Mouse (Mus musculus): ENCODE measurements at regions not wholly inside any gene's neighbourhood (a gene's known extent, or its start where the extent isn't known, plus 50 kb on each side); places are given as distances from the start of the nearest gene placed in this dataset.

DNA sequence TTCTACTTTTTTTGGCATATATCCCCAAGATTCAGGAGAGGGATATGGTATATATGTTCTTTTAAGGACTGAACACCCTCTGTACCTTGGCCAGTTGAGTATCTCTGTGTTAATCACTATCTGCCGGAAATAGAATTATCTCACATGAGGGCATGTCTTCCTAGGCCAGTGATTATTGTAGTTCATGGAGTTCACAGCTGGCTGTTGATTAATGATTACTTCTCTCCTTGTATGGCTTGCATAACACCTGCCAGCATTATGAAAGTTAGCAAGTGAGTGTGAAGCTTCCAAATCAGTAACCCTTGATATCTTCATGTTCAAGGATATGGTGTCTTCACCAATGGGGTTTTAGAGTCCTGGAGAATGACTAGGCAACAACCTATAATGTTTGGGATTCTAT lies 488.0 kb upstream of the Gm21961 start:
- 96% methylated on average over 1 of the region's 1 CpGs for WGBS
- Histone ChIP-seq H3K27me3 (ENCODE audit: poor library complexity, severe bottlenecking) (no peaks in the 10 kb centered on the region), H3K4me1 (no peaks in the 10 kb centered on the region), H3K9me3 (0 out of 2 replicates have a peak, but pooled peaks cover 2% of the 10 kb centered on the region), H3K36me3 (replicated peaks) (no peaks in the 10 kb centered on the region), H3K27ac (no peak overlapping the region), H3K4me3 (no peak overlapping the region)
- DNase-seq (ENCODE audit: extremely low spot score, low spot score): no peak

DNA sequence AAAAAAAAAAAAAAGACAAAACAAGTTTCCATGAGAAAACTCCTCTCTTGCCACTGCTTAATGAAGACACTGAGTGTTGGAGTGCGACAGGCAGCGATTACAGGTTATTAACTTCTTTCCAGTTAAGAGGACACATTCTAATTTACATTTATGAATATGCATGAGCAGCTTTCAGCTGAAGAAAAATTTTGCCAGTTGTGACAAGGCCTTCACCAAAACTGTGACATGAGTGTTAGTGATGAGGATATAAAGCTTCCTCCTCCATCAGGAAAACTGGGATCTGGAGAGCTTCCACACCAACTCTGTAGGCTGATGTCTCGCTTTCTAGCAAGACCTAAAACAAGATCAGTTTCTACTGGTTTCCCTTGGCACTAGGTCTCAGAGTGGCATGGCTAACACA lies 464.2 kb upstream of the Gm21961 start:
- DNase-seq (ENCODE audit: extremely low spot score, low spot score): no peak
- H3K27ac ChIP-seq: no peak overlapping the region
- H3K4me3 ChIP-seq: no peak overlapping the region
- 87% methylated on average over 3 of the region's 3 CpGs for WGBS
- H3K36me3 ChIP-seq (replicated peaks): no peaks in the 10 kb centered on the region
- H3K4me1 ChIP-seq: no peaks in the 10 kb centered on the region
- H3K27me3 ChIP-seq (ENCODE audit: poor library complexity, severe bottlenecking): no peaks in the 10 kb centered on the region
- H3K9me3 ChIP-seq: no peaks in the 10 kb centered on the region

DNA sequence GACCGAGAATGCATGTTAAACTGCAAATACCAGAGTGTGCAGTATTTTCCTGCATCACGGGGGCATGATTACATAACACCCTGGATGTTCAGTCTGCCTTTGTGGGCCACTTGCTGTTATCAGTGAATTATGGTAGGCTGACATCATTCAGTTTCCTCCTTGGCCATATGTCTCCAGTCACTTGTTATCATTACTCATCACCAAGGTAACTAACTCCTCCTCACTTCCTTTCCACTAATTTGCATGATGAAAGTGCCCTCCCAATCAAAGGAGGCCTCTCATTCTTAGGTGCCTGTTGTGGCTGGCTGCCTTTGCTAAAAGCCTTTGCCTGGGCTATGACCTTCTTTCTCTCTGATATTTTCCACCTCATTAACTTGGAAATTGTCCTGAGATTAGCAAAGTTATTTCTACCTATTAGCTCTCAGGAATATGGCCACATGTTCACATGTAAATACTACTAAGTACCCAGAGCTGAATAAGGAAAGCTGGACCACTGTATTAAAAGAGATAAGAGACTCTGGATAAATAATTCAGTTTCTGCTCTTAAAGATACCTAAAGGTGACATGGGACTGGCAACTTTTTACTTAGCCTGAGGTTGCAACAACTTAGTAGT lies 440.6 kb upstream of the Gm21961 start:
- H3K9me3 ChIP-seq: no peaks in the 10 kb centered on the region

DNA sequence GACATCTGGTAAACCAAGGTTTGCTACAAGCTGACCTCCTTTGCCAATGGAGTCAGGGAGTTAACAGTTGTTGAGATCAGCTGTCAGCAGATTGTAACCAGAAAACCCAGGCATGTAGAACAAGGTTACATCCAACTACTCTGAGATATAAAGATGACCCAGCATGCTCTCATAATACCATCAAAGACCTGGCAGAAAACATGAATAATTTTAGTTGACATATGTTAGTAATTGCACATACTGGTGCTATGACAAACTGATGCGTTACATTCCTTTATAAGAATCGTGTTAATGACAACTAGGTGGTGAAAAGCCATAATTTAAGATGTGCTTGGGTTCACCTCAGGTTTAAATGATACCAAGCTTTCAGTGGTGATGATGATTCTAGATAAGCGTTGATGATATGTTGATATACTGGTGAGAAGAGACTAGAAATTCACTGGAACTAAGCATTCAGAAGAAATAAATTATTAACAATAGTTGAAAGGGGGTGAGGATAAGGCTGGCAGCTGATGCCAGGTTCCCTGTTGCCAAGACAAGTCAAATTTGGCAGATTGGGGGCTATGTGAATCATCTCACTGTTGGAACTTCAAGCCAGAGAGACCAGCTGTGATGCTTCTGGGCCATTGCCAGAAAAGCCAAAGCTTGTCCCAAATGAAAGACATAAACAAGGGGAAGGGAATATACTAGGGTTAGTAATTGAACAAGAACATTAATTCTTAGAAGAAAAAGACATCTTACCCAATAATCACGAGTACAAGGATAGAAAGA lies 437.7 kb upstream of the Gm21961 start:
- H3K27me3 ChIP-seq (ENCODE audit: poor library complexity, severe bottlenecking): no peaks in the 10 kb centered on the region
- peaks cover 5% of the 10 kb centered on the region; the same call in 1 of the 2 replicates for H3K4me1 ChIP-seq
- H3K4me3 ChIP-seq: no peak overlapping the region
- H3K9me3 ChIP-seq: no peaks in the 10 kb centered on the region
- WGBS: 89% methylated on average over 4 of the region's 4 CpGs
- no peak overlapping the region for H3K27ac ChIP-seq
- no peak for DNase-seq (ENCODE audit: extremely low spot score, low spot score)
- no peaks in the 10 kb centered on the region for H3K36me3 ChIP-seq (replicated peaks)

More for the DNA sequence above, 440.6 kb upstream of the Gm21961 start:
- no peak for DNase-seq (ENCODE audit: extremely low spot score, low spot score)
- Histone ChIP-seq H3K4me3 (no peak overlapping the region), H3K27ac (no peak overlapping the region), H3K36me3 (replicated peaks) (no peaks in the 10 kb centered on the region), H3K4me1 (peaks cover 5% of the 10 kb centered on the region; the same call in 1 of the 2 replicates), H3K27me3 (ENCODE audit: poor library complexity, severe bottlenecking) (no peaks in the 10 kb centered on the region)
- 82% methylated on average over 2 of the region's 2 CpGs for WGBS

DNA sequence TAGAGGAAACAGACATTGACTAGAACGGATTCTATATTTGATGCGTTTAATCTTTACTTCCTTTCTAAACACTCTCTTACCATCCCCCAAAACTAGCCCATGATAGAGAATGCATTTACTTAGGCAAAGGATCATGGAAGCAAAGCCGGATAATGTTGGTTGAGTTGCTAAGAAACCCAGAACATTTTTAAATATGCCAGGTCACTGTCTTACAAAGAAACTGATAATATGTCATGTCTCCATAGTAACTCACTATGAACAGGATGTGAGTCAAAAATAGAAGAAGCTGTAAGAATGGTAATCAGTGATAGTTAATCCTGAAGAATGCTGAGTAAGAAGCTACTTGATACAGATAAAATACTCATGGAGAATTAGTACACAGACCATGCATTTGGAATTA lies 405.0 kb upstream of the Gm21961 start:
- Histone ChIP-seq H3K4me3 (no peak overlapping the region), H3K36me3 (replicated peaks) (no peaks in the 10 kb centered on the region), H3K9me3 (no peaks in the 10 kb centered on the region), H3K27me3 (ENCODE audit: poor library complexity, severe bottlenecking) (no peaks in the 10 kb centered on the region), H3K27ac (no peak overlapping the region), H3K4me1 (no peaks in the 10 kb centered on the region)
- WGBS: 92% methylated on average over 3 of the region's 3 CpGs
- no peak for DNase-seq (ENCODE audit: extremely low spot score, low spot score)
